Mouse (Mus musculus) heart, adult 18-20 months (tissue): ENCODE measurements around the gene Nmt2. TPM values are rescaled to one million over a fixed set of nuclear protein-coding genes. Genes with fewer than 3 reads are reported as not detected.

Source experiments
- DNase-seq, 2 experiments: peaks; one replicate each; pipeline ENCODE4 v3.0.0; 2021 to 2022; ENCODE audit warnings: mixed read lengths in 1 of 2
- long read RNA-seq, 2 experiments: library from polyadenylated mRNA; stranded (forward); transcript quantifications; one replicate each; pipeline ENCODE4 v2.0.0; 2021
- total RNA-seq, 2 experiments: library from RNA; stranded (reverse); gene quantifications; 2 replicates each; pipeline ENCODE4 v1.2.3; 2021

Gene Nmt2
- 1 to 10 TPM; 8.5 to 9.1 TPM for total RNA-seq
- long read RNA-seq, experiment 1, full-length matches to known transcripts, result 3 of 3 reads
- long read RNA-seq, experiment 1, partial matches to known transcripts, result 0 of 3 reads
- long read RNA-seq, experiment 1, other reads (novel, unspliced or antisense), result 0 of 3 reads
- long read RNA-seq, experiment 2, full-length matches to known transcripts, result 5 of 6 reads
- long read RNA-seq, experiment 2, partial matches to known transcripts, result 0 of 6 reads
- long read RNA-seq, experiment 2, other reads (novel, unspliced or antisense), result 1 of 6 reads

DNA sequence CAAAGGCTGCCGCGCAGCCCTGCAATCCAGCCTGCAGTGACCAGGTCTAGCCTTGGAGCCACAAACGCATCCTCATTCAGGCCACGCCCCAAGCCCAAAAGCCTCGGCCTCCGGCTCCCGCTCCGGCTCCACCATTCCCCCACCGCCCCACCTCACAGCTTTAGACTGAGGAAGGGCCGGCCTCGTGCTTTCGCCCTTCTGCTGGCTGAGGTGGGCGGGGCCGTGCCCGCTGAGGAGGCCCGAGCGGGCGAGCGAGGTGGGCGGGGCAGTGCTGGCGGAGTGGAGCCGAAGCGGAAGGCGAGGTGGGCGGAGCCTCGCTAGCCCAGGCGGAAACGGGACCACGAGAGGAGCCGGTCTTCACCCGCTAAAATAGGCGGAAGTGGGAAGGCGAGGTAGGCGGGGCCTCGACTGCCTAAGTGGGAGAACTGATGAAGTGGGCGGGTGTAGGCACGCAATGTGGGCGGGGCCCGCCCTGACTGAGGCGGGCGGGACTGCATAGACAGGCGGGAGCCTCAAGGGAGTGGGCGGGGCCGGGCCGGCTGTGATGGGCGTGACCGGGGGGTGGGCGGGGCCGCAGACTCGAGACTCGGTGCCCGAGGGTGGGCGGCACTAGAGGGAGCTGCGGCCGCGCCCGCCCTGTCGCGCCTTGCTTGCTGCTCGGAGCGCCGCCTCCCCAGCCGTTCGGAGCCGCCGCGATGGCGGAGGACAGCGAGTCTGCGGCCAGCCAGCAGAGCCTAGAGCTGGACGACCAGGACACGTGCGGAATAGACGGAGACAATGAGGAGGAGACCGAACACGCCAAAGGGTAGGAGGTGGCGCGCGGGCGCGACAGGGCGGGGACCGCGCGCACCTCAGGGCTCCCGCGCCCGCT, at the start of gene Nmt2:
Nmt2 (plus strand) TSS at position 611 of the 871 bp plus-strand sequence.
- DNase-seq, result peak; percentile 99 to 100

GRCm38 (mm10) chr2:3239255-3239654, 44.8 kb upstream of the Nmt2 start:
- peak in 1 of 2 experiments; percentile 29 for DNase-seq

DNA sequence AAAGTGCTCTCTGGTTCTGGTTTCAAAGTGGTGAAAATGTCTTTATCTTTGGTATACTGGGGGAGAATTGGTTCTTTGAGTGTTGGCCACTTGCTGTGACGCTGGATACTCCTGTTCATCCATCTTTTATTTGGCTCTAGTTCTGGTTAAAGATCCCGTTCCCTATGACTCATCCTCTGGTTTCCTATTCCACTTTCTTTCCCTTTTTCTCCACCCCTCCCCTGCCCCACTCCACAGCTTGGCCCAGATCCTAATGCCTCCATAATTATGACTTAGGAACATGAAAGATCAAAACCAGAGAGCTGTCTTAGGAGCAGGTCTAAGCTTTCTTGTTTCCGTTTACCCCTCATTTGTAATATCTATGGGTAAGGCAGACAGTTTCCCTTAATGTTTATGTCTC, 39.8 kb upstream of the Nmt2 start:
- DNase-seq, result no peak

GRCm38 (mm10) chr2:3251309-3251708, 32.7 kb upstream of the Nmt2 start:
- no peak for DNase-seq

GRCm38 (mm10) chr2:3266466-3266865, 17.5 kb upstream of the Nmt2 start:
- DNase-seq, result no peak

DNA sequence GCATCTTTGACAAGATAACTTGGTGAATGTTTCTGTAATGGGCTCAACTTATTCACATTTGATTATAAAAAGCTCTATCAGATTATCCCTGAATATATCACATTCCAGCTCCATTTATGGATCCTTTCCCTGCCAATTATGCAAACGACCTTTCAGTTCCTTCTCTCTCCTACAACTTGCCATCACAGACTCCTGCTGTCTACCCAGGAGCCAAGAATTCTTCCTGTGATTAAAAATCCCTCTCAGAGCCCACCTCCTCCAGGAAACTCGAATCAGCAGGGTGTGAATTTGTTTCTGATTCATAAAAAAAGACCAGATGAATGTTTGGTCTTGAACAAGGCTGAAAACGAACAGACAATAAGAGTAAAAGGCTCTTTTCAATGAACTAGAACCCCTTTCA, 16.1 kb upstream of the Nmt2 start:
- no peak for DNase-seq

DNA sequence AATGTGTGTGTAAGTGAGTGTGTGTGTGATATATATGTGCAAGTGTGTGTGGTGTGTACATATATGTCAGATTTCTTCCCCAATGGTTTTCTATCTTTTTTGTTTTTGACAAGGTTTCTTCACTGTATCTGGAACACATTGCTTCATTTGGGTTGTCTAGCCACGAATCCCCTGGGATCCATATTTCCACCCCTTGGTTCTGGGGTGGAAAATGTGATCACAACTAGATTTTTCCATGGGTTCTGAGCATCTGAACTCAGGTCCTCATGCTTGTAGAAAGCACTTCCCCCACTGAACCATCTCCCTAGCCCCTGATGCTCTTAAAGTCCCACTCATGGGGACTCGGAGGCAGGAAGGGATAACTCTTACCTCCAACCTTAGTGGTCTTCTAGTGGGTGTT, 10.7 kb upstream of the Nmt2 start:
- no peak for DNase-seq

- no peak for DNase-seq
Measured at GRCm38 (mm10) chr2:3276106-3276505, 7.9 kb upstream of the Nmt2 start.

DNA sequence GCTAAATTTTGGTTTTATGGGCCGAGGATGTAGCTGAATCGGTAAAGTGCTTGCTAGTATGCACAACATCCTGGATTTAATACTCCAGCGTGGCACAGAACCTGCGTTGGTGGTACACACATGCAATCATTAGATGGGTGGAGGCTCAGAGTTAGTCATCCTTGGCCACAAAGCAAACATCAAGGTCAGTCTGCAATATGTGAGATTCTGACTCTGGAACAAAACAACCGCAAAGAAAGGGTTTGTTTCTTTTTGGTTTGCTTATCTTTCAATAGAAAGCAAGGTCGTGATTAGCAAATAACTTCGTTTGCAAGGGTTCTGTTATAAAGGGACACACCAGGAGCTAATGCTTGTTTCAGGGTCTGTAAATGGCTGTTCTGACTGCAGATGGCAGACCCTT, 6.5 kb upstream of the Nmt2 start:
- DNase-seq, result no peak

- no peak for DNase-seq
Measured at GRCm38 (mm10) chr2:3281311-3281710, 2.7 kb upstream of the Nmt2 start.

DNA sequence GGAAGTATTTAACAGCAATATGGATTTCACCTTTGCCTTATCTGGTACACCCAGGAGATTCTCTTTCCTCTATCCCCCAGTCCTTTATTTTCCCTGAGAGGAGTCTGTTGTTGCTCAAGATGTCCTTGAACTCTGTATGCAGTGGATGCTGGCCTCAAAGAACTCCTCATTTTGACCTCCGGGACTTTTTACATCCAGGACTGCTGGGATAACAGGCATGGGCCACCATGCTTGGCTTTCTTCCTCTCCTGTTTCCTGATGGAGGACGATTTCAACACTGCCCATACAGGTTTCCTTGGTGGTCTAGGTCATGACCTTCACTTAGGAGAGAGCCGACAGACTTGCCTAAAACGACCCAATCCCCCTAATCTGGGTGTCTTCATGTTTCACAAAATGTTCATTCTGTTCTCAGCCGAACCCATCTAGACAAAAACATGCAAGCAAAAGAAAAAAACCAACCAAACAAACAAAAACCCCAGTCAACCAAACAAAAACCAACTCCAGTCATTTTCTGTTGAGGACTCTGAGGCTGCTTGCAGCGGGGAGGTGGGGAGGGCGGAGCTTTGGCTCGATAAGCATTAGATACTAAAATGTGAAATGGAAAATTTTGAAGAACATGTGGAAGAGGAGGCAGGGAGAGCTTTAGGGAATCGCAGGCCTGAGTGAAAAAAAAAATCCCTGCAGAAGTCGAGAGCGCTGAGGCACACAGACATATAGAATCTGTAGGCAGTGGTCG, 978 bp upstream of the Nmt2 start:
- DNase-seq, result peak in 1 of 2 experiments; percentile 18

GRCm38 (mm10) chr2:3284473-3285180, 615 bp downstream of the Nmt2 start:
- peak; percentile 46 to 66 for DNase-seq

DNA sequence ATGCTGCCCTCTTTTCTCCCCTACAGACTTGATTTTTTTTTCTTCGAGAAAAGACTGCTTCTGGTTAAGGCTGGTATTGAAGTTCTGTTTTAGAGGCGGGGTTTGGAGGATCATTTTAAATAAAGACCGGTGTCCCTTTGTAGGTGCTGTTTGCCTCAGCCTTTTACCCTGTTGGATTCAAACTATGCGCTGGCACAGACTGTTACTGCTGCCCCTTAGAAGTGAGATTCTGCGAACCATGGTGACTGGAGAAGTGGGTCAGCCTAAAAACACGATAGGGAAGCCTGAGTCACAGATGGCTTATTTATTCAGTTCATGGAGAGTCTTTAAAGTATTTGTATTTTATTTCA, 1.1 kb downstream of the Nmt2 start:
- DNase-seq, result no peak

DNA sequence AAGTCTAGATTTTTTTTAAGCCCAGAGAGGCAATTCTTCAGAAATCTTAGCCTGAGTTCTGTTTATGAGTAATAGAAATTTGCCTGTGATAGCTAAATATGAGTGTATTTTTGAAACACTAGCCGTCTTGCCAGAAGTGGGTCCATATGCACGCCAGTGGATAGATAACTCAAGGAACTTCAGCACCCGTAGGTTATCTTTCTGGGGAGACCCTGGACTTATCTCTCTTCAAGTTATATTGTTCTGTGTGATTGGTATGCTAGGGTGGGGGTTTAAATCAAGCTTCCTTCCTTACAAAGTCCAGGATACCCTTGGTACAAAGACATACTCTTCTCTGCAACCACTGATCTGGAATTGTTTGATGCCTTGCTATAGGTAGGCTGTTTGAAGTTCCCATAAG, 1.7 kb downstream of the Nmt2 start:
- no peak for DNase-seq

DNA sequence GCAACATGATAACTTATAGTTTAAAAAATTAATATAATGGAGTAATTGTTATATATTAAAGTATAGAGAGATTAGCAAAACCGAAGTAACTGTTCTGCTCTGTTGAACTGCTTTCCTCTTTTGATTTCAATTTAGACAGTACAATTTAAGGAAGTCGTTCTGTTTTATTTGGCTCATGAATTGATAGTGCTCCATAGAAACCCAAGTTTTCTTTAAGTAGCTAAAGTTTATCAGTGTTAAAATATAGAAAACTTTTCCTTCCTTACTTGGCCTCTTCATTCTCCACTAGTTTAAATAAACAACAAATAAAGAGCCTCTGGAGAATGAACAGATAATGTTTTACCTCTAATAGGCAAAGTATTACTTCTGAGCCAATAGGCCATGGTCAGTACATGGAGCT, 2.2 kb downstream of the Nmt2 start:
- no peak for DNase-seq

DNA sequence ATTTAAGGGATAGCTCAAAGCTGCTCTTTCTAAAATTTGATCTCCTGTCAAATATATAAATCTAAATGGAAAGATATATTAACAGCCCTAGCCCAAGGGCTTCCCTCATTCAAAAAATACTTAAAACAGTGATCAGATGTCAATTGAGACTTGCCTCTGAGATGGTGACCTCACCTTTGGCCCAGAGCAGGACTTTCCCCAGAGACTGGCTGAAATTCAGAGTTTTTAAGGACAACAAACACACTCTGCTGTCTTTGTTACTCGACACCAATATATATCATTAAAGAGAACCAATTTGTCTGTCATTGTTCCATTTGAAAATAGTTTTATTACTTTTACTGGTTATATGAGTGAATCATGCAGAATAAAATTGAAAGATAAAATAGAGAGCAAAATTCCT, 5.6 kb downstream of the Nmt2 start:
- DNase-seq, result no peak

DNA sequence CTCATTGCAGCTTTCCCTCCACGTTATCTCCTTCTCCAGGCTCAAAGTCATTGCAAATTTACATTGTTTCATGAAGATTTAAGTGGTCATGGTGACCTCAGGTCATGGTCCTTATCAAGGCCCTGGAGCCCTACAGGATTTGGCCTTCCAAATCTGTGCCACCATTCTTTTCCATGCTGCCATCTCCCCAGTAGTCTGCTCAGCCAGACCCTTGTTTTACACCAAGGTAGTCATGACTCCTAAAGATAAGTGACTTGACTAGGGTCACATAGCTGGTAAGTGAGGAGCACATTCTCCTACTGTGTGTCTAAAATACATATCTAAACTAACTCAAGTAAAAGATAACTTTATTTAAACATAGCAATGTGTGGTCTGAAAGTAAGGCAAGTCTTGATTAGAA, 8.2 kb downstream of the Nmt2 start:
- no peak for DNase-seq

DNA sequence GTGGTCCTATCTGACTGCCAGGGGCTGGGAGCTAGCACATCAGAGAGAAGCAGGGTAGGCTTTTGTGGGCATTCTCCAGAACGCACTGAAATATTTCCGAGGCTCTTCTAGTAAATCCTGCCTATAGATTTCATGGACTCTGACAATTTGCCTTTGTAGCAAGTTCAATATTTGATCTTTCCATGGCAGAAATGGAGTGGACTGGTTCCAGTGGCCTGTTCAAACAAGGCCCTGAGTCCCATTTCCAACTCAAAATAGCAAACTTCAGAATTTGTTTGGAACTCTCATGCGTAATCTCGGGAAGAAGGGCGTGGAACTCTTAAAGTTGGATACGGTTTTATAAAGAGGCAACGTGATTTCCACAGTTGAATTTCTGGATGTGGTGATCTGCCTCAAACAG, 11.8 kb downstream of the Nmt2 start:
- DNase-seq, result no peak

- no peak for DNase-seq
Measured at GRCm38 (mm10) chr2:3305426-3306025, 21.5 kb downstream of the Nmt2 start.

GRCm38 (mm10) chr2:3323132-3323531, 39.1 kb downstream of the Nmt2 start:
- no peak for DNase-seq

DNA sequence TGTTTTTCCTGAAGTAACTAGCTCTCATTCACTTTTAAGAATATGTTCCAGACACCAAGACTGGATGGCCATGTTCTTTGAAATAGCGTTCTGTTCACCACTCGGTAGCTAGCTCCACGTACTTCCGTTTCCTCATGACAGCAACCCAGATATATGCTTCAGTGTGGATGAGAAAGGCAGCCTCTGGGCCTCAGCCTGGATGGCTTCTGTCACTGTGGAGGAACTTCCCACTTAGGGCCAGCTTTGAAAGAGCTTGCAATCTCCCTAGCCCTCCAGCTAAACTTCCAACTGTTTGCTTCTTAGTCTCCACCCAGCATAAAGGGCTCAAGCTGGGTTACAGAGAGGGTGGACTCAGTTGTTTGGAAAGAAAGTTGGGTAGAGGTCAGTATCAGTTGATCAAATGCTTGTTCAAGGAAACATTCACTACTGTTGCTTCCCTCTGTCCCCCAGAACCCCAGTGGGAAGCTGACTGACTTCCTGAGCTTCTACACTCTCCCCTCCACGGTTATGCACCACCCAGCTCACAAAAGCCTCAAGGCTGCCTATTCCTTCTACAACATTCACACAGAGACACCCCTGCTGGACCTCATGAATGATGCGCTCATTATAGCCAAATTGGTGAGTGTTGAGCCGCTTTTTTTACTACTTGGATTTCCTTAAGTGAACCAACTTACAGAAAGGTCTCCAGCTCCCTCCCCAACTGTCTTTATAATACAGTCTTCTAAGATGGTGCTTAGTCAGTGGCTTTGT, 40.5 kb downstream of the Nmt2 start:
- no peak for DNase-seq
